ENCODE assay signal across 29 mouse cellular contexts in genomic region chr3:122145430-122145829, GRCm38 (mm10).
DNase-seq lines count a peak whose midpoint lies in the region; ATAC-seq and TF ChIP-seq lines count a peak whose summit lies in the region.
"Had no signal": no experiment of that assay in that cellular context is flagged by ENCODE, and none has a peak within 500 bp of the region (broad histone marks: within the 10 kb centered on the region; RNA-seq: fewer than 3 reads in every experiment).

No protein-coding gene starts in this region.

- peak; percentile 55; the same call in 1 of the 2 replicates for ATAC-seq in midbrain, embryonic 11.5 days (ENCODE audit: low FRiP score)
- no peak for ATAC-seq in midbrain, postnatal 0 days (ENCODE audit: low FRiP score)
- ATAC-seq: CD4-positive, CD25-positive, alpha-beta regulatory T cell, adult 4 months; forebrain, embryonic 15.5 days; hindbrain, postnatal 0 days; inflammation-experienced regulatory T-cells, adult 6 months; intestine, embryonic 16.5 days had no signal

- DNase-seq in midbrain, embryonic 11.5 days (ENCODE audit: low spot score, missing footprints) = no peak
- DNase-seq in midbrain, postnatal 0 days (ENCODE audit: low spot score) = no peak
- DNase-seq in ES-E14 (ENCODE audit: low read depth, low spot score) (peak; percentile 79), ZHBTc4 (ENCODE audit: low read depth, low spot score) (peak; percentile 88)
- DNase-seq in right cerebral cortex, postnatal 36 days (ENCODE audit: low spot score in 2 of 2) = no peak
- no peak for DNase-seq in left cerebral cortex, adult 18-20 months (ENCODE audit: low spot score in 2 of 2)
- DNase-seq: adrenal gland, adult 2 months; adrenal gland, postnatal 14 days; cerebellum, adult 11-12 months; cerebellum, adult 8-10 months; cerebellum, postnatal 10 days; cerebellum, postnatal 36 days; embryo, embryonic 11 days; gastrocnemius, postnatal 25 days; heart, adult 18-20 months; heart, postnatal 10 days; heart, postnatal 36 days had no signal

- no peak overlapping the region for H3K4me3 ChIP-seq in midbrain, embryonic 11.5 days (ENCODE audit: low read depth, low read length)
- no peak overlapping the region for H3K4me3 ChIP-seq in midbrain, postnatal 0 days (ENCODE audit: low read depth, low read length)
- no peak overlapping the region for H3K4me3 ChIP-seq in ES-E14 (ENCODE audit: insufficient read depth in 1 of 2, low read depth in 1 of 2, low read length in 2 of 2, poor library complexity in 1 of 2, severe bottlenecking in 1 of 2)
- H3K4me3 ChIP-seq: embryonic facial prominence, embryonic 10.5 days; embryonic facial prominence, embryonic 13.5 days; erythroblast, embryonic 14.5 days; forebrain, embryonic 12.5 days; forebrain, embryonic 15.5 days; heart, embryonic 12.5 days; heart, embryonic 15.5 days had no signal

- in situ Hi-C loops in ES-E14 (cut with MboI; ENCODE audit: low sequenced_read_pairs in 2 of 2, unreplicated experiment in 2 of 2) = loop anchor here in 1 of 2 experiments (25.0 kb wide), 1 partner anchor 258 kb away; no protein-coding TSS in a partner anchor

- WGBS in midbrain, embryonic 11.5 days = 73% methylated on average over 3 of the region's 3 CpGs
- 66% methylated on average over 3 of the region's 3 CpGs for WGBS in midbrain, postnatal 0 days

- no peak overlapping the region for H3K4me2 ChIP-seq in midbrain, embryonic 11.5 days
- no peak overlapping the region for H3K4me2 ChIP-seq in midbrain, postnatal 0 days (ENCODE audit: low read depth, low read length, poor library complexity, severe bottlenecking)
- H3K4me2 ChIP-seq: embryonic facial prominence, embryonic 13.5 days; forebrain, embryonic 12.5 days; forebrain, embryonic 15.5 days; heart, embryonic 12.5 days; heart, embryonic 15.5 days; hindbrain, embryonic 14.5 days had no signal

- H3K4me1 ChIP-seq in midbrain, embryonic 11.5 days (ENCODE audit: control insufficient read depth, insufficient read depth, low read length) = no peaks in the 10 kb centered on the region; the same call in 1 of the 2 replicates
- H3K4me1 ChIP-seq in midbrain, postnatal 0 days (ENCODE audit: insufficient read depth, low read length) = no peaks in the 10 kb centered on the region
- H3K4me1 ChIP-seq in ES-E14 (ENCODE audit: control insufficient read depth in 2 of 2, insufficient read depth in 2 of 2, low read length in 2 of 2, poor library complexity in 1 of 2) = peaks cover 0 to 5% of the 10 kb centered on the region in 2 experiments; a peak in 2 of 4 replicates
- H3K4me1 ChIP-seq: forebrain, embryonic 15.5 days had no signal

- H3K9ac ChIP-seq in midbrain, embryonic 11.5 days (ENCODE audit: low read length) = no peak overlapping the region
- no peak overlapping the region for H3K9ac ChIP-seq in midbrain, postnatal 0 days (replicated peaks; ENCODE audit: low read length, poor library complexity, severe bottlenecking)
- no peak overlapping the region for H3K9ac ChIP-seq in ES-E14 (ENCODE audit: insufficient read depth, low read depth, low read length, poor library complexity, severe bottlenecking)
- H3K9ac ChIP-seq: embryonic facial prominence, embryonic 13.5 days; forebrain, embryonic 12.5 days; forebrain, embryonic 15.5 days; heart, embryonic 12.5 days; heart, embryonic 15.5 days; hindbrain, embryonic 14.5 days had no signal

- no peak for TF ChIP-seq CTCF in midbrain, postnatal 0 days (IDR thresholded peaks at IDR 0.05)

- no peaks in the 10 kb centered on the region for H3K36me3 ChIP-seq in midbrain, embryonic 11.5 days (ENCODE audit: control insufficient read depth, insufficient read depth, low read length)
- no peaks in the 10 kb centered on the region for H3K36me3 ChIP-seq in midbrain, postnatal 0 days (ENCODE audit: insufficient read depth, low read length)
- H3K36me3 ChIP-seq in ES-E14 (ENCODE audit: control insufficient read depth, insufficient read depth, low read length, poor library complexity, severe bottlenecking) = no peaks in the 10 kb centered on the region
- H3K36me3 ChIP-seq: embryonic facial prominence, embryonic 10.5 days; embryonic facial prominence, embryonic 13.5 days; forebrain, embryonic 12.5 days; forebrain, embryonic 15.5 days; heart, embryonic 12.5 days; heart, embryonic 15.5 days had no signal

- no peak overlapping the region for H3K27ac ChIP-seq in midbrain, embryonic 11.5 days (ENCODE audit: low read depth, low read length)
- no peak overlapping the region for H3K27ac ChIP-seq in midbrain, postnatal 0 days (ENCODE audit: low read depth, low read length)
- H3K27ac ChIP-seq in ES-E14 (ENCODE audit: insufficient read depth, low read depth, low read length, poor library complexity, severe bottlenecking) = peak overlapping the region; percentile 30; the same call in 1 of the 2 replicates
- H3K27ac ChIP-seq: embryonic facial prominence, embryonic 10.5 days; embryonic facial prominence, embryonic 13.5 days; forebrain, embryonic 12.5 days; forebrain, embryonic 15.5 days; heart, embryonic 15.5 days; hindbrain, embryonic 14.5 days; hindbrain, postnatal 0 days had no signal

- H3K9me3 ChIP-seq in midbrain, embryonic 11.5 days (ENCODE audit: control insufficient read depth, low read length) = no peaks in the 10 kb centered on the region
- no peaks in the 10 kb centered on the region for H3K9me3 ChIP-seq in midbrain, postnatal 0 days (ENCODE audit: low read length)
- H3K9me3 ChIP-seq in ES-E14 (ENCODE audit: control insufficient read depth, insufficient read depth, low read depth, low read length) = no peaks in the 10 kb centered on the region
- H3K9me3 ChIP-seq: embryonic facial prominence, embryonic 10.5 days; embryonic facial prominence, embryonic 13.5 days; forebrain, embryonic 12.5 days; forebrain, embryonic 15.5 days; heart, embryonic 12.5 days; heart, embryonic 15.5 days had no signal

- H3K27me3 ChIP-seq in midbrain, embryonic 11.5 days (ENCODE audit: control insufficient read depth, insufficient read depth, low read length) = no peaks in the 10 kb centered on the region
- no peaks in the 10 kb centered on the region for H3K27me3 ChIP-seq in midbrain, postnatal 0 days (ENCODE audit: insufficient read depth, low read length)
- H3K27me3 ChIP-seq: embryonic facial prominence, embryonic 13.5 days; forebrain, embryonic 12.5 days; forebrain, embryonic 15.5 days; heart, embryonic 15.5 days had no signal

TF ChIP-seq in ES-E14, 5 proteins besides CTCF, POLR2A, EP300 and RAD21:
- TF ChIP-seq CHD2 (IDR thresholded peaks at IDR 0.05; ENCODE audit: low read depth, low read length) = peak; percentile 91
- no peak for TF ChIP-seq ZNF384 (IDR thresholded peaks at IDR 0.05; ENCODE audit: low read depth, low read length)
- peak; percentile 23; the same call in 1 of the 2 replicates for TF ChIP-seq MAFK (IDR thresholded peaks at IDR 0.05; ENCODE audit: insufficient read depth, low read depth, low read length)
- no peak for TF ChIP-seq ZC3H11A (IDR thresholded peaks at IDR 0.05; ENCODE audit: borderline replicate concordance, low read depth, low read length)

Comparison
In these comparisons a context has a peak if more than half of its experiments do, and no peak if none do; other contexts are left out.
1. DNase-seq: peak in ES-E14 (single experiment) and ZHBTc4 (single experiment); none in midbrain, embryonic 11.5 days (single experiment), midbrain, postnatal 0 days (single experiment), right cerebral cortex, postnatal 36 days (0 of 2) and left cerebral cortex, adult 18-20 months (0 of 2).